Mouse (Mus musculus) lung, postnatal 0 days (tissue): Measurements from ENCODE around the gene Fnip2. TPM values are rescaled to one million over a fixed set of nuclear protein-coding genes. Genes with fewer than 3 reads are reported as not detected.

Experiments used
- ATAC-seq: fragments of 200-750 bp; cut with Nextera tagmentation; 2 replicates; pipeline ENCODE4 v1.8.0; 2017; ENCODE audit warnings: moderate library complexity
- DNase-seq: peaks from one replicate; pipeline ENCODE4 v3.0.0-alpha.2; 2016; ENCODE audit warnings: low spot score
- H3K27ac ChIP-seq: fragments of 300-500 bp; sonication (generic); 2 replicates; pipeline ENCODE4 v1.5.1; 2014; ENCODE audit warnings: antibody characterized with exemption, mild to moderate bottlenecking, low read length, mixed read lengths
- H3K27me3 ChIP-seq: fragments of 300-500 bp; sonication (generic); replicated peaks from 2 replicates; pipeline ENCODE4 v1.6.1; 2014; ENCODE audit warnings: low read length, mixed read lengths; ENCODE audit not compliant: insufficient read depth
- H3K36me3 ChIP-seq: fragments of 300-500 bp; sonication (generic); 2 replicates; pipeline ENCODE4 v1.6.1; 2014; ENCODE audit warnings: low read length, mixed read lengths; ENCODE audit not compliant: insufficient read depth
- H3K4me1 ChIP-seq: fragments of 300-500 bp; sonication (generic); 2 replicates; pipeline ENCODE4 v1.6.1; 2014; ENCODE audit warnings: antibody characterized with exemption, low read depth, low read length, mixed read lengths; ENCODE audit not compliant: insufficient read depth
- H3K4me2 ChIP-seq: fragments of 300-500 bp; sonication (generic); replicated peaks from 2 replicates; pipeline ENCODE4 v1.6.1; 2014; ENCODE audit warnings: low read depth, mild to moderate bottlenecking, low read length, moderate library complexity, mixed read lengths
- H3K4me3 ChIP-seq: fragments of 300-500 bp; sonication (generic); 2 replicates; pipeline ENCODE4 v1.5.1; 2014; ENCODE audit warnings: low read depth, low read length
- H3K9ac ChIP-seq: fragments of 300-500 bp; sonication (generic); replicated peaks from 2 replicates; pipeline ENCODE4 v1.6.1; 2014; ENCODE audit warnings: low read depth, mild to moderate bottlenecking
- H3K9me3 ChIP-seq: fragments of 300-500 bp; sonication (generic); 2 replicates; pipeline ENCODE4 v1.6.1; 2016; ENCODE audit warnings: low read length, mixed read lengths
- CTCF ChIP-seq: IDR thresholded peaks from 2 replicates; pipeline ENCODE4 v1.5.1; 2016; ENCODE audit warnings: antibody characterized with exemption, mild to moderate bottlenecking
- EP300 ChIP-seq: IDR thresholded peaks from 2 replicates; pipeline ENCODE4 v1.6.1; 2016; ENCODE audit warnings: antibody characterized with exemption, mild to moderate bottlenecking, control low read depth
- WGBS: fragments of 180-500 bp; shearing (Covaris S2); extraction: QIAGEN DNeasy Blood & Tissue Kit; methylation state at CpG from one replicate; pipeline ENCODE4 v1.1.7; 2014; 5-methylcytosine and 5-hydroxymethylcytosine counted together
- polyA plus RNA-seq: library from polyadenylated mRNA; unstranded; fragments of >200 nt; fragmentation: Nextera tagmentation; extraction: Ambion mirVana; gene quantifications from 2 replicates; pipeline ENCODE4 v1.2.1, GENCODE M21; 2015

Gene Fnip2
- polyA plus RNA-seq, 1 experiment from 2014 or later: 3.5 TPM

- H3K4me2 ChIP-seq: no peak overlapping the region
- no peaks in the 10 kb centered on the region for H3K9me3 ChIP-seq
- H3K27ac ChIP-seq: no peak overlapping the region
- ATAC-seq (peak; percentile 55), DNase-seq (no peak)
- no peaks in the 10 kb centered on the region for H3K36me3 ChIP-seq
- TF ChIP-seq CTCF: no peak
- no peak for TF ChIP-seq EP300
- WGBS: 67% methylated on average over 17 of the region's 17 CpGs
- H3K4me1 ChIP-seq: no peaks in the 10 kb centered on the region
- H3K4me3 ChIP-seq: no peak overlapping the region
- no peak overlapping the region for H3K9ac ChIP-seq
- H3K27me3 ChIP-seq: no peaks in the 10 kb centered on the region
Measured at GRCm38 (mm10) chr3:79548681-79549437, 18.7 kb downstream of the Fnip2 start.

- WGBS: 29% methylated on average over 6 of the region's 6 CpGs
- no peaks in the 10 kb centered on the region for H3K4me1 ChIP-seq
- H3K9me3 ChIP-seq: no peaks in the 10 kb centered on the region
- H3K9ac ChIP-seq: no peak overlapping the region
- no peaks in the 10 kb centered on the region for H3K27me3 ChIP-seq
- H3K4me2 ChIP-seq: no peak overlapping the region
- ATAC-seq (peak; percentile 85), DNase-seq (peak; percentile 67)
- no peak overlapping the region for H3K27ac ChIP-seq
- H3K36me3 ChIP-seq: no peaks in the 10 kb centered on the region
- H3K4me3 ChIP-seq: no peak overlapping the region
- no peak for TF ChIP-seq EP300
- TF ChIP-seq CTCF: peak; percentile 24; the same call in 1 of the 2 replicates
Measured at GRCm38 (mm10) chr3:79542585-79542984, 25.0 kb downstream of the Fnip2 start.

- no peak overlapping the region for H3K27ac ChIP-seq
- H3K4me2 ChIP-seq: no peak overlapping the region
- DNase-seq (no peak), ATAC-seq (no peak)
- H3K4me1 ChIP-seq: no peaks in the 10 kb centered on the region
- H3K4me3 ChIP-seq: no peak overlapping the region
- no peaks in the 10 kb centered on the region for H3K9me3 ChIP-seq
- no peak for TF ChIP-seq EP300
- no peak for TF ChIP-seq CTCF
- no peaks in the 10 kb centered on the region for H3K27me3 ChIP-seq
- H3K36me3 ChIP-seq: no peaks in the 10 kb centered on the region
- no peak overlapping the region for H3K9ac ChIP-seq
Measured at GRCm38 (mm10) chr3:79539656-79540055, 27.9 kb downstream of the Fnip2 start.

GRCm38 (mm10) chr3:79539124-79539523 is 28.5 kb downstream of the Fnip2 start:
- Histone ChIP-seq H3K4me2 (no peak overlapping the region), H3K27ac (no peak overlapping the region), H3K27me3 (no peaks in the 10 kb centered on the region), H3K4me3 (no peak overlapping the region), H3K9ac (no peak overlapping the region), H3K9me3 (no peaks in the 10 kb centered on the region), H3K36me3 (no peaks in the 10 kb centered on the region), H3K4me1 (no peaks in the 10 kb centered on the region)
- TF ChIP-seq CTCF (no peak), EP300 (no peak)
- WGBS: 83% methylated on average over 3 of the region's 3 CpGs
- DNase-seq (no peak), ATAC-seq (no peak)

GRCm38 (mm10) chr3:79538342-79538741 is 29.3 kb downstream of the Fnip2 start:
- ATAC-seq: no peak

GRCm38 (mm10) chr3:79537626-79538203 is 29.9 kb downstream of the Fnip2 start:
- TF ChIP-seq CTCF (no peak), EP300 (no peak)
- Histone ChIP-seq H3K4me2 (no peak overlapping the region), H3K9ac (no peak overlapping the region), H3K36me3 (no peaks in the 10 kb centered on the region), H3K27ac (no peak overlapping the region), H3K27me3 (no peaks in the 10 kb centered on the region), H3K9me3 (no peaks in the 10 kb centered on the region), H3K4me1 (no peaks in the 10 kb centered on the region), H3K4me3 (no peak overlapping the region)
- no peak for DNase-seq
- 55% methylated on average over 3 of the region's 3 CpGs for WGBS
- ATAC-seq: no peak

More at GRCm38 (mm10) chr3:79538342-79538741, 29.3 kb downstream of the Fnip2 start:
- WGBS: 68% methylated on average over 3 of the region's 3 CpGs
- Histone ChIP-seq H3K4me2 (no peak overlapping the region), H3K36me3 (no peaks in the 10 kb centered on the region), H3K27ac (no peak overlapping the region), H3K4me3 (no peak overlapping the region), H3K9me3 (no peaks in the 10 kb centered on the region), H3K9ac (no peak overlapping the region), H3K4me1 (no peaks in the 10 kb centered on the region), H3K27me3 (no peaks in the 10 kb centered on the region)
- TF ChIP-seq EP300 (no peak), CTCF (no peak)
- DNase-seq: no peak
